In genomic region chr10:121971658-121972057, GRCm38 (mm10) we compare ENCODE assay signal across 14 mouse cellular contexts.
DNase-seq lines count a peak whose midpoint lies in the region; ATAC-seq and TF ChIP-seq lines count a peak whose summit lies in the region.
"Had no signal": no experiment of that assay in that cellular context is flagged by ENCODE, and none has a peak within 500 bp of the region (broad histone marks: within the 10 kb centered on the region; RNA-seq: fewer than 3 reads in every experiment).

No protein-coding gene starts in this region.

- no peaks in the 10 kb centered on the region for H3K36me3 ChIP-seq in heart, embryonic 15.5 days
- H3K36me3 ChIP-seq in midbrain, embryonic 16.5 days (ENCODE audit: control insufficient read depth, insufficient read depth, low read length) = no peaks in the 10 kb centered on the region
- H3K36me3 ChIP-seq in midbrain, embryonic 14.5 days (ENCODE audit: control insufficient read depth, insufficient read depth, low read length) = no peaks in the 10 kb centered on the region
- no peaks in the 10 kb centered on the region for H3K36me3 ChIP-seq in hindbrain, postnatal 0 days (ENCODE audit: insufficient read depth, low read length)
- no peaks in the 10 kb centered on the region for H3K36me3 ChIP-seq in neural tube, embryonic 14.5 days (ENCODE audit: control insufficient read depth, insufficient read depth, low read length)
- H3K36me3 ChIP-seq: forebrain, embryonic 15.5 days; liver, embryonic 13.5 days had no signal

- intact Hi-C loops in heart, postnatal 36 days (cut with DNase I) = loop anchor here (5.0 kb wide), 1 partner anchor 76 kb away; the partner anchor contains the start of gene Srgap1

- H3K27me3 ChIP-seq in heart, embryonic 15.5 days = no peaks in the 10 kb centered on the region
- no peaks in the 10 kb centered on the region for H3K27me3 ChIP-seq in midbrain, embryonic 16.5 days (ENCODE audit: control insufficient read depth, insufficient read depth, low read depth, low read length)
- H3K27me3 ChIP-seq in midbrain, embryonic 14.5 days (ENCODE audit: control insufficient read depth, insufficient read depth, low read length) = no peaks in the 10 kb centered on the region
- H3K27me3 ChIP-seq in hindbrain, postnatal 0 days (ENCODE audit: insufficient read depth, low read length) = no peaks in the 10 kb centered on the region
- H3K27me3 ChIP-seq in neural tube, embryonic 14.5 days (ENCODE audit: control insufficient read depth, insufficient read depth, low read length) = no peaks in the 10 kb centered on the region
- H3K27me3 ChIP-seq: forebrain, embryonic 15.5 days; liver, embryonic 13.5 days had no signal

- no peak; the same call in 1 of the 2 replicates for ATAC-seq in heart, embryonic 15.5 days (replicated peaks; ENCODE audit: insufficient number of reproducible peaks, insufficient read depth, low FRiP score, low read depth)
- ATAC-seq in midbrain, embryonic 16.5 days = no peak
- no peak for ATAC-seq in midbrain, embryonic 14.5 days (ENCODE audit: low FRiP score, low TSS enrichment)
- ATAC-seq in hindbrain, postnatal 0 days = no peak
- 0 out of 2 replicates have a peak, but pooled peaks have one; percentile 26 for ATAC-seq in neural tube, embryonic 14.5 days (ENCODE audit: low read depth)
- ATAC-seq: forebrain, embryonic 15.5 days had no signal

- no peak for DNase-seq in heart, postnatal 36 days
- DNase-seq in midbrain, embryonic 14.5 days = no peak
- DNase-seq in hindbrain, postnatal 0 days (ENCODE audit: low spot score) = no peak
- no peak for DNase-seq in spleen, postnatal 10 days (ENCODE audit: low spot score in 2 of 2)
- DNase-seq: cerebellum, adult 9-10 months; kidney, adult 18-20 months; liver, embryonic 13.5 days; thymus, postnatal 4 days had no signal

- WGBS in heart, embryonic 15.5 days = 55% methylated on average over 8 of the region's 8 CpGs
- WGBS in midbrain, embryonic 16.5 days = 72% methylated on average over 8 of the region's 8 CpGs
- 72% methylated on average over 8 of the region's 8 CpGs for WGBS in midbrain, embryonic 14.5 days
- WGBS in hindbrain, postnatal 0 days = 54% methylated on average over 8 of the region's 8 CpGs
- WGBS in neural tube, embryonic 14.5 days = 51% methylated on average over 8 of the region's 8 CpGs

- no peak overlapping the region for H3K4me2 ChIP-seq in heart, embryonic 15.5 days
- H3K4me2 ChIP-seq in midbrain, embryonic 16.5 days (ENCODE audit: low read length) = no peak overlapping the region
- H3K4me2 ChIP-seq in midbrain, embryonic 14.5 days (ENCODE audit: low read length) = no peak overlapping the region
- no peak overlapping the region for H3K4me2 ChIP-seq in hindbrain, postnatal 0 days (ENCODE audit: low read depth, low read length)
- H3K4me2 ChIP-seq in neural tube, embryonic 14.5 days (ENCODE audit: low read depth, low read length) = no peak overlapping the region
- H3K4me2 ChIP-seq: forebrain, embryonic 15.5 days; liver, embryonic 13.5 days had no signal

- peaks cover 19% of the 10 kb centered on the region for H3K4me1 ChIP-seq in heart, embryonic 15.5 days (replicated peaks)
- H3K4me1 ChIP-seq in midbrain, embryonic 16.5 days (ENCODE audit: control insufficient read depth, insufficient read depth, low read length) = peaks cover 43% of the 10 kb centered on the region
- peaks cover 22% of the 10 kb centered on the region for H3K4me1 ChIP-seq in midbrain, embryonic 14.5 days (ENCODE audit: control insufficient read depth, insufficient read depth, low read length)
- H3K4me1 ChIP-seq in hindbrain, postnatal 0 days (ENCODE audit: insufficient read depth, low read length) = peaks cover 12% of the 10 kb centered on the region; the same call in 1 of the 2 replicates
- H3K4me1 ChIP-seq in neural tube, embryonic 14.5 days (ENCODE audit: control insufficient read depth, insufficient read depth, low read length) = peaks cover 27% of the 10 kb centered on the region

- no peak for TF ChIP-seq CTCF in hindbrain, postnatal 0 days (IDR thresholded peaks at IDR 0.05; ENCODE audit: low read depth)

- no peaks in the 10 kb centered on the region for H3K9me3 ChIP-seq in heart, embryonic 15.5 days (replicated peaks)
- H3K9me3 ChIP-seq in midbrain, embryonic 16.5 days (replicated peaks; ENCODE audit: control insufficient read depth, low read length, poor library complexity, severe bottlenecking) = no peaks in the 10 kb centered on the region
- H3K9me3 ChIP-seq in midbrain, embryonic 14.5 days (ENCODE audit: control insufficient read depth, low read length) = no peaks in the 10 kb centered on the region
- no peaks in the 10 kb centered on the region for H3K9me3 ChIP-seq in hindbrain, postnatal 0 days (ENCODE audit: low read length)
- H3K9me3 ChIP-seq in neural tube, embryonic 14.5 days (ENCODE audit: control insufficient read depth, low read length) = no peaks in the 10 kb centered on the region
- H3K9me3 ChIP-seq: forebrain, embryonic 15.5 days; liver, embryonic 13.5 days had no signal

- peak overlapping the region; percentile 41 for H3K27ac ChIP-seq in heart, embryonic 15.5 days
- peak overlapping the region; percentile 44; the same call in 1 of the 2 replicates for H3K27ac ChIP-seq in midbrain, embryonic 16.5 days (ENCODE audit: low read length)
- no peak overlapping the region; the same call in 1 of the 2 replicates for H3K27ac ChIP-seq in midbrain, embryonic 14.5 days (replicated peaks; ENCODE audit: low read depth, low read length)
- H3K27ac ChIP-seq in hindbrain, postnatal 0 days = peak overlapping the region; percentile 51; the same call in 1 of the 2 replicates
- H3K27ac ChIP-seq in neural tube, embryonic 14.5 days (ENCODE audit: low read depth, low read length) = peak overlapping the region; percentile 41; the same call in 1 of the 2 replicates
- H3K27ac ChIP-seq: forebrain, embryonic 15.5 days; left cerebral cortex, adult 2 months; liver, embryonic 13.5 days had no signal

- no peak overlapping the region for H3K4me3 ChIP-seq in heart, embryonic 15.5 days
- no peak overlapping the region for H3K4me3 ChIP-seq in midbrain, embryonic 16.5 days (ENCODE audit: low read depth, low read length)
- H3K4me3 ChIP-seq in midbrain, embryonic 14.5 days (replicated peaks; ENCODE audit: low read depth, low read length) = no peak overlapping the region
- no peak overlapping the region for H3K4me3 ChIP-seq in hindbrain, postnatal 0 days (ENCODE audit: low read length)
- H3K4me3 ChIP-seq in neural tube, embryonic 14.5 days (ENCODE audit: low read depth, low read length) = no peak overlapping the region
- H3K4me3 ChIP-seq: forebrain, embryonic 15.5 days; left cerebral cortex, adult 2 months; liver, embryonic 13.5 days; myocyte had no signal

- no peak overlapping the region for H3K9ac ChIP-seq in heart, embryonic 15.5 days
- no peak overlapping the region for H3K9ac ChIP-seq in midbrain, embryonic 16.5 days (ENCODE audit: low read depth, low read length)
- H3K9ac ChIP-seq in midbrain, embryonic 14.5 days (replicated peaks; ENCODE audit: low read length) = no peak overlapping the region
- no peak overlapping the region for H3K9ac ChIP-seq in hindbrain, postnatal 0 days (replicated peaks; ENCODE audit: low read length)
- no peak overlapping the region for H3K9ac ChIP-seq in neural tube, embryonic 14.5 days (replicated peaks; ENCODE audit: low read depth, low read length)
- H3K9ac ChIP-seq: forebrain, embryonic 15.5 days; liver, embryonic 13.5 days had no signal
